Mouse (Mus musculus) ES-E14 (cell line): ENCODE data around the gene Ubr1.

Source experiments
- MAFK ChIP-seq: IDR thresholded peaks from 2 replicates; pipeline ENCODE4 v1.6.1; 2014; ENCODE audit warnings: mild to moderate bottlenecking, low read depth, low read length, inconsistent platforms; ENCODE audit not compliant: insufficient read depth
- ZC3H11A ChIP-seq: IDR thresholded peaks from 2 replicates; pipeline ENCODE4 v1.6.1; 2012; ENCODE audit warnings: low read depth, mild to moderate bottlenecking, inconsistent platforms, low read length, borderline replicate concordance
- ZNF384 ChIP-seq: IDR thresholded peaks from 2 replicates; pipeline ENCODE4 v1.6.1; 2012; ENCODE audit warnings: low read depth, low read length, inconsistent platforms

DNA sequence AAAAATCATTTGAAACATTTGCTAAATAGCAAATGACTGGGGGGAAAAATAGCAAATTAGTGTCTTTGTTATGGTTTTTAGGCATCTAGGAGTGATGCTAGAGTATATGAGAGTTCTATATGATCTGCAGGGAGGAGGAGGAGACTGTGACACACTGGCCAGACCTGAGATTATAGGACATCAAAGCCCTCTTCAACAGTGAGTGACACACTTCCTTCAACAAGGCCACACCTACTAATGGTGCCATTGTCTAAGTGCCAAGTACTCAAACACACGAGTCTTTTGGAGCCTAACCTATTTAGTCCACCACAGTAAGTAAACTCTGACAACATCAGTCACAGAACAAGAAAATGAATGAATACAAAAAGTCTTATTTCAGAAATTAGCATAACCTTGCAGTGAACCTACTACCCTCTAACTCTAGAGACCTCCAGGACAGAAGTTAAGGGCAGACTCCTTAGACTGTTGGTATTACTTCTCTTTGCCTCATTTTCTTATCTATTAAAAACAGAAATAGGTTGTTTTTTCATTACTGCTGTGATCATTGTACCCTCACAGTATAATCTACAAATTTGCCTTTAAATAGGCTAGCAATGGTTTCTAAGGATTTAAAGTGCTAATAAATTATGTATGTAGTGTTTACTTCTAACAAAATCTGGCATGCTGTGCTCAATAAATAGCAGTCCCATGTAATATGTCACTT is 143.4 kb downstream of the Ubr1 start:
- TF ChIP-seq MAFK (no peak), ZC3H11A (no peak), ZNF384 (no peak)
